Mouse (Mus musculus) CD4-positive, CD25-positive, alpha-beta regulatory T cell, adult 2 months (primary cell): Measurements from ENCODE around the gene Tmem223.
A peak's percentile ranks its signal among the peaks of the same experiment; 100 is the strongest.
"Not testable (repeated sequence)": the region's sequence is repeated elsewhere in the genome, so short reads cannot be mapped to it uniquely, and the experiment has no call there.

Source experiments
- DNase-seq: peaks from one replicate; pipeline ENCODE4 v3.0.0-alpha.2; 2012; ENCODE audit warnings: low read depth, low spot score

Gene Tmem223

GRCm38 (mm10) chr19:8770567-8771270, at the start of gene Tmem223:
Gene Tmem223 (plus strand): TSS chr19:8770996.
- peak; percentile 92 for DNase-seq

- DNase-seq, result no peak
Observed at GRCm38 (mm10) chr19:8721378-8721777, 49.4 kb upstream of the Tmem223 start.

- DNase-seq, result no peak
Observed at GRCm38 (mm10) chr19:8722021-8722420, 48.8 kb upstream of the Tmem223 start.

- no peak for DNase-seq
Observed at GRCm38 (mm10) chr19:8722559-8722906, 48.3 kb upstream of the Tmem223 start.

- DNase-seq, result peak; percentile 98
Observed at GRCm38 (mm10) chr19:8722907-8723573, 47.8 kb upstream of the Tmem223 start, which contains the start of gene Slc3a2. Gene Slc3a2 (minus strand): TSS chr19:8723369.

GRCm38 (mm10) chr19:8723574-8724346, 47.0 kb upstream of the Tmem223 start:
- DNase-seq, result peak; percentile 60

- DNase-seq, result no peak
Observed at GRCm38 (mm10) chr19:8724392-8724791, 46.4 kb upstream of the Tmem223 start.

- no peak for DNase-seq
Observed at GRCm38 (mm10) chr19:8725081-8725613, 45.6 kb upstream of the Tmem223 start.

- no peak for DNase-seq
Observed at GRCm38 (mm10) chr19:8726609-8727390, 44.0 kb upstream of the Tmem223 start.

- no peak for DNase-seq
Observed at GRCm38 (mm10) chr19:8727495-8728114, 43.2 kb upstream of the Tmem223 start.

- DNase-seq, result not testable (repeated sequence)
Observed at GRCm38 (mm10) chr19:8728335-8729099, 42.3 kb upstream of the Tmem223 start.

- no peak for DNase-seq
Observed at GRCm38 (mm10) chr19:8734334-8734733, 36.5 kb upstream of the Tmem223 start.

- DNase-seq, result peak; percentile 94
Observed at GRCm38 (mm10) chr19:8735389-8736159, 35.2 kb upstream of the Tmem223 start, which contains the start of gene Wdr74. Gene Wdr74 (plus strand): TSS chr19:8735827.

- DNase-seq, result no peak
Observed at GRCm38 (mm10) chr19:8736160-8736467, 34.7 kb upstream of the Tmem223 start.

- no peak for DNase-seq
Observed at GRCm38 (mm10) chr19:8738911-8739310, 31.9 kb upstream of the Tmem223 start.

- DNase-seq, result no peak
Observed at GRCm38 (mm10) chr19:8739646-8740045, 31.1 kb upstream of the Tmem223 start.

- no peak for DNase-seq
Observed at GRCm38 (mm10) chr19:8740603-8741002, 30.2 kb upstream of the Tmem223 start, which contains the start of gene 1700092M07Rik. Gene 1700092M07Rik (plus strand): TSS chr19:8740718.

GRCm38 (mm10) chr19:8741243-8741869, 29.4 kb upstream of the Tmem223 start, which contains the start of gene Stx5a:
Gene Stx5a (plus strand): TSS chr19:8741413.
- DNase-seq, result peak; percentile 97

- peak; percentile 24 for DNase-seq
Observed at GRCm38 (mm10) chr19:8742176-8742575, 28.6 kb upstream of the Tmem223 start.
